Mouse (Mus musculus): ENCODE data around the gene Ap3d1.

The Ap3d1 gene

DNA sequence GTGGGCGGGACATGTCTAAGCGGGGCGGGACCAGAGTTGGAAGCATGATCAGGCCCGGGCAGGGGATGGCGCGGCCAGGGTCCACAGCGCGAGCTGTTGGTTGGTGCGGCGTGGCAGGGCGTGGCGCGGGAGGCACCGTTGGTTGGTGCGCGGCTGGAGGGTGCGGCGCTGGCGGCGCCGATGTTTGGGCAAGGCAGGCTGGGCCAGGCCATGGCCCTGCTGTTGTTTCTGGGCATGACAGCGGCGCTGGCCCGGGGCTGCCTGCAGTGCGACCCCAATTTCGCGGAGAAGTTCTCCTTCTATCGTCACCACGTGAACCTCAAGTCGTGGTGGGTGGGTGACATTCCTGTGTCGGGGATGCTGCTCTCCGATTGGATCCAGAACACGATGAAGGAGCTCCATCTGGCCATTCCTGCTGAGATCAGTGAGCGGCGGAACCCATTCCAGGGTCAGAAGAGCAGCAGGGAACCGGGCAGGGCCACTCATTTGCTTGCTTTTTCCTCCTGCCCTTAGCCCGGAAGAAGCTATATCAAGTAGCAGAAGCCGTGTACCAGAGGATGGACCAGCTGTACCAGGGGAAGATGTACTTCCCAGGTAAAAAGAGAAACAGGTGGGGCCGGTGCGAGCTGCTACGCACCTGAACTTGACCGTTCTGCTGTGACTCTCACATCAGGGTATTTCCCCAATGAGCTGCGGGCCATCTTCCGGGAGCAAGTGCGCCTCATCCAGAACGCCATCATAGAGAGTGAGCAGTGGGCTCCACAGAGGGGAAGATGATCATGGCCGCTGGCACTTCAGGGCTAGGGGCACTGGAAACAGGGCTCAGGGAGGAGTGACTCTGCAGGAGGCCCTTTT lies 39.3 kb downstream of the Ap3d1 start:
- DNase-seq = peak; percentile 90 to 95

DNA sequence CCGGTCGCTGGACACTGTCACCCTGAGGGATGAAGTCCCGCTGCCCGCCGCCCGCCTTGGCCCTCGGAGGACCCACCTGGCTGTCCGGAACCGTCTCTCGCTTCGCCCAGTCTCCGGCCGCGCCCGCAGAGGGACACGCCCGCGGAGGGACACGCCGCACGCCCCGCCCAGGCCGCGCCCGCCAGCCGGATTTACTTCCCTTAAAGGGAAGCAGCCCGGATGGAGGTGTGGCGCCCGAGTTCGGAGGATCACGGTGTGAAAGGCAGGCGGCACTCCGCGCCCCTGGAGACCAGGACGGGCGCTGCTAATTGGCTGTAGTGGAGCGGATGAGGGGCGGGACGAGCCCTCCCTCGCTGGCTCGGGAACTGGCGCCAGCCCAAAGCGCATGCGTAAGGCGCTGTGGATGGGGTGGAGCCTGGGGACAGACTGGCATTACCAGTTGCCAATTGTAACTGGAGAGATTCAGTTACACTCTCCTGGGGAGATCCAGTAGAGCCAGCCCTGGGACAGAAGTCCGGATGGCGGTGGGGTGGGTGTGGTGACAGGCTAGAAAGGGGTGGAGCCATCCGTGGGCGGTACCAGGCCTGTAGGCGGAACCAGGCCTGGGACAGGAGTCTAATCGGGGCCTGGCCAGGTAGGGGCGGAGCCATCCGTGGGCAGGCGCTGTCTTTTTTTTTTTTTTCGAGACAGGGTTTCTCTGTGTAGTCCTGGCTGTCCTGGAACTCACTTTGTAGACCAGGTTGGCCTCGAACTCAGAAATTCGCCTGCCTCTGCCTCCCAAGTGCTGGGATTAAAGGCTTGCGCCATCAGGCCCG lies 40.1 kb downstream of the Ap3d1 start, which contains the start of the genes Mob3a and Izumo4:
Mob3a (minus strand) TSS at position 257 of the 815 bp plus-strand sequence.
Izumo4 (plus strand) TSS at position 464 of the 815 bp plus-strand sequence.
- peak; percentile 96 to 98 for DNase-seq

DNA sequence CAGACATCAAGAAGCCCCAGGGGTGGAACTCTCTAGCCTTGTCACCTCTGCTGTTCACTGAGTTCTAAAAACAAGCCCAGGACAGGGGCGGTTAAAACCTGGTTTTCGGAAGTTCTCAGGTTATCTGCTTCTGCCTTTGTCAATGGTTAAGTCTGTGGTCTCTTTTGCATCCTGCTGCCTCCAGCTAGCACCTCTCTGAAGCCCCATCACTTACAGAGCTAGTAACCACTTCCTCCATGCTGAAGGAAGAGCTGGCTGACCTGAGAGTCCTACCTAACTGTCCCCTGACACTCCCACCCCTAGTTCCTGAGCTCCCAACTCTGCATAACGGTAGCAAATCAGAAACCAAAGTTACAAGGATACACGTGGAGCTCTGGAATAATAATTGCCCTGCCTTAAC lies 41.3 kb downstream of the Ap3d1 start:
- DNase-seq = no peak

DNA sequence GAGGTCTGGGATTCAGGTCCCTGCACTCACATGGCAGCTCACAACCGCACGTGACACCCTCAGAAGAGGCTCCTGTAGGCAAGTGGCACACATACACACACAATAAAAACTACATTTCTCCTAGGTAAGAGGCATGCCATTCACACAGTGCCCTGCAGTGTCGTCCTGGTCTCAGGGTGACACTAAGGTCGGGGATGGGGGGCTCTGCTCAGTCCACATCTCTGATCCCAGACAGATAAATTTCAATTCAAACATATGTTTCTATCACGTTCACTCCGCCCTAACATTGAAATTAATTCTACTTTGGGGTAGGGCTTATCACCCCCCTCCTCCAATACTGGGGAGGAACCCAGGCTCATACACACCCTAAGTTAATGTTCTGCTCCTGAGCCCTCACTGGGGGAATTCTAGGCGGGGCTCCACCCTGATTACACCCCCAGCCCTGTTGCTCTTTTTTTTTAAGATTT lies 42.0 kb downstream of the Ap3d1 start:
- DNase-seq = no peak

DNA sequence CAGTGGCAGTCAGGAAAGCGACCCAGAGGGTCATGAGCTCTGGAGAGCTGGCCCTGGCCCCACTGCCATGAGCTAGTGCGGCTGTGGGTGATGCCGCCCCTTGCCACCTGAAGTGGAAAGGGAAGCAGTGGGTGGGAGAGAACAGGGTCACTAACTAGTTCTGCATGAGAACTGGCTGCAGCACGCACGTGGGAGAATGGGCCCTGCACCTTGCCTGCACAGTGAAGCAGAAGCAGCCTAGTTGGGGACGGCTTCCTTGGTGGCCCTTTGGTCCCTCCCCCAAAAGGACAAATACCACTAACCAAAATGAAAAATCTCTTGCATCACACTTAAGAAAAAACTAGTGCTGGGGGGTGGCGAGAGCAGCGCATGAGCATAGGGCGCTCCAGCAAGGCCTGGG lies 43.5 kb downstream of the Ap3d1 start:
- DNase-seq = no peak

DNA sequence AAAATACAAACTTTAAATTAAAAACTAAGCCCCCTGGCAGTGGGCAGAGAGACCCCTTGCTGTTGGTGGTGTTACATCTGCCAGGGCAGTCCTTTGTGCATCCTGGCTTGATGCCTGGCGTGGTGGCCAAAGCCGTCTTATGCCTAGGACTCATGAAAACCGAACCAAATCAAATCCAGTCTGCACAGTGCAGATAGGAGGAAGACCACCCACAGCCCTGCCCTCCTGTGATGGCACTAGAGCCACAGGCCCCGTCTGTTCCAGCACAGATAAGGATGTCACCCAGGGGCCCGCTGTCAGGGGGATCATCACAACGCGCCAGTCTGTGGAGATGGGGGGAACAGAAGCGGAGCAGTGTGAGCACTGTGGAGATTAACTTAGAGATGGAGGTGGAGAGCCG lies 44.3 kb downstream of the Ap3d1 start:
- DNase-seq = no peak

DNA sequence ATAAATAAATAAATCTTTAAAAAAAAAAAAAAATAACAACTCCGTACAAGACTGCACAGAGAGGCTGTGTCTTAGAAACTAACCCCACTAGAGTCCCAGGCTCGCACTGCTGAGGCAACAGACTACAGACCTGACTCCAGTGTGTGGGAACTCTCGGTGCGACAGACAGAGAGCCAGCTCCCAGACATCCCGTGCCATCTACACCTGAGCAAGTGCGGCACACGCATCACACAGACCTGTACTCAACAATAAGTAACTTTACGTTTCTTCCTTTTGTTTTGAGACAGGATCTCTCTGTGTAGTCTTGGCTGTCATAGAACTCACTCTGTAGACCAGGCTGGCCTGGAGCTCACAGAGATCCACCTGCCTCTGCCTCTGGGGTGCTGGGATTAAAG lies 44.7 kb downstream of the Ap3d1 start:
- DNase-seq = no peak

DNA sequence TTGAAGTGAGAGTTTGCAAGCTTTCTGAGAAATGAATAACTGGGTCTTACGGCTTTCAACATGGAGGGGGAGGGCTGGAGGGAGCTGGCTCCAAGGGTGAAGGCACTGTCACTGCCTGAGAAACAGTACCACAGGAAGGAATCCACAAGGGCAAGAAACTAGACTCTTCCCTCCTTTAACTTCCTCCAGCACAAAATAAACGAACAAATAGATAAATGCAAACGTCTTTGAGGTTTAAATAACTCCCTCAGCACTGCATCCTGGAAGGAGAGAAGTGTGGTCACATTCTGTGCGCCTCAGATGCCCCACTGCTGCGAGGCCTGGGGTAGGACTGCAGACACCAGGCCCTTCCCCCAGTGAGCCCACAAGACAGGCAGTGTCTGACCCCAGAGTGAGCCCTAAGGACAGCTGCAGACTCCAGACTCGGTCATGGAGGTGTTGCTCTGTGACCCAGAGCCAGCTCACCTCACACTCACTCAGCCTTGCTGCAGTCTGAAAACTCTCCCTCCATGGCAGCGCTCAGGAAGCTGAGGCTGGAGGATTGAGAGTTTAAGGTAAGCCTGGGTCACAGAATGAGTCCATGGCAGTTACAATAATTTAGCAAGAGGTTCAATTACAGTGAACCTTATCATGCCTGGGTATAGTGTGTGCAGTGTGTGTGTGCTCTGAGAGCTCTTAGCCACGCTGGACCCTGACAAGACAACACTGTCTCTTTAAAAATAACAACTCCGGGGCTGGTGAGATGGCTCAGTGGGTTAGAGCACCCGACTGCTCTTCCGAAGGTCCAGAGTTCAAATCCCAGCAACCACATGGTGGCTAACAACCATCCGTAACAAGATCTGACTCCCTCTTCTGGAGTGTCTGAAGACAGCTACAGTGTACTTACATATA lies 45.3 kb downstream of the Ap3d1 start:
- DNase-seq = no peak

DNA sequence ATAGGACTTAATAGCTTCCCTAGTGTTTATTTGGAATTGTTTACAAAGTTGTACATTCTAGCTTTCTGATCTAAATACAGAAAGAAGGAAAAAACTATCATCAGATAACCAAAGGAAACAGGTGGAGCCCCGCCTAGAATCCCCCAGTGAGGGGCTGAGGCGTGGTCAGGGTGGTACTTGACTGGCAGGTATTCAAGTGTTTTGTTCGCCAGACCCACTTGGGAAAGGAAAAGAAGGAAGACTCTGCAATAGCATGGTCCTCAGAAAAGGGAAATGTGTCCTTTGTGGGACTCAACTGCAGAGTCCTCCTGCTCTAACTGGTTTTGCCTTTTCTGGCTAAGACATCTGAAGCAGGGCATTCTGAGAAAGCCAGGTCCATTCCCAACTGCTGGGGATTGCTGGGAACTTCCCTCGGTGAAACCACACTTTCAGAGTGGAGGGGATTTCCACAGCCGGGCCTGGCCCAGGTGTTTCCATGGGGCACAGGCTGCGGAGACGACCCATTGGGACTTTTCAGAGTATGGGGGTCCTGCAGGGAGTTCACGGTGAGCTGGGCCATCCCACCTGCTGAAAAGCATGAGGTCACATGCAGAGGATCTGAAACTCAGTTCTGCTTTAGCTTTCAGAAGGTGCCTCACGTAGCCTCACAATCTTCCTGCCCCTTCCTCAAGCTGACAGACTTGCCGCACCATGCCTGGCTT lies 46.1 kb downstream of the Ap3d1 start:
- no peak for DNase-seq

DNA sequence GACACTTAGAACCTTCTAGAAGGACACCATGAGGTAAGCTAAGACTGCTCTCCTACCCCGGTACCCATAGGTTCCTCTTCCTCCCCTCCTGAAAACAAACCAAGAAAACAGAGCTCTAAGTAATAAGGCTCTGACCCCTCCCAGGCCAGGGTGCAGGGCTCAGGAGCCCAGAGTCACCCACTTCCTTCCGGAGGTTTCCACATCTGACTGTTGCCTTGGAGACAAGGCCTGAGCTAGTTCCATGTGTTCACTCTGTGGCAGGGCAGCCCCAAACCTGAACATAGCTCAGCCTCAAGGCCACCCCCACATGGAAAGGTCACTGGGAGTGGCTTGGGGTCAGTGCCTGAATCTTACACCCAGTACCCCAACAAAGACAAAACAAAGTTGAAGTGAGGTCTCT lies 46.9 kb downstream of the Ap3d1 start:
- DNase-seq = no peak

DNA sequence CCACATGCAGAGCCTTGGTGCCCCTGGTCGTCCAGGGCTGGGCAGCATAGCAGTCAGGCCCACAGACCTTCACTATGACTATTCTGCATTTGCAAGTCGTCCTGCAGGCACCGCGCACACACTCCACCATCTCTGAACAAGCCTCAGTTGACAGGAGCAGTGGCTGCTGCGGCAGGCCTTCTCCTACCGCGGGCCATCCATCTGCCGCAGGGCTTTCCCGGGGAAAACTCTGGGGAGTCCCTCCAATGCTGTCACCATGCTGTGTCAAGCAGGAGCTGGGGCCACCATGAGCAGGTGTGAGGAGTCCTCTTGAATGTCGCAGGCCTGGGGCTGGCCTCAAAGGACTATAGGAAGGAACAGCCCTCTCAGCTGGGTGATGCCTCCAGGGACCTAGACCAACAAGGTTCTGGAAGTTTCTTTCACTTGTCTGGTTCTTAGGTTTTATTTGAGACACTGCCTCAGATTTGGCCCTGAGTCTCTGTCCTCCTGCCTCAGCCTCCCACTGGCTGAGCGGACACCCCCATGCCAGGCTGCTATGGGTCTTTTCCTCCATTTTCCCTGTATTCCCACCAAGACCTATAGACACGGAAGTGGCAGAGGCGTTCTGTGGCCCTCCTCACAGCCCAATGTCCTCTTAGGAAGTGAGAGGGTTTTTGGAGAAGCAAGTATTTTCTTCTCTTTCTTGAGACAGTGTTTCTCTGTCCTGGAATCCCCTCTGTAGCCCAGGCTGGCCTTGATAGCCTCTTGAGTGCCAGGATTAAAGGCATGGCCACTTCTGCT lies 47.7 kb downstream of the Ap3d1 start:
- DNase-seq = no peak

DNA sequence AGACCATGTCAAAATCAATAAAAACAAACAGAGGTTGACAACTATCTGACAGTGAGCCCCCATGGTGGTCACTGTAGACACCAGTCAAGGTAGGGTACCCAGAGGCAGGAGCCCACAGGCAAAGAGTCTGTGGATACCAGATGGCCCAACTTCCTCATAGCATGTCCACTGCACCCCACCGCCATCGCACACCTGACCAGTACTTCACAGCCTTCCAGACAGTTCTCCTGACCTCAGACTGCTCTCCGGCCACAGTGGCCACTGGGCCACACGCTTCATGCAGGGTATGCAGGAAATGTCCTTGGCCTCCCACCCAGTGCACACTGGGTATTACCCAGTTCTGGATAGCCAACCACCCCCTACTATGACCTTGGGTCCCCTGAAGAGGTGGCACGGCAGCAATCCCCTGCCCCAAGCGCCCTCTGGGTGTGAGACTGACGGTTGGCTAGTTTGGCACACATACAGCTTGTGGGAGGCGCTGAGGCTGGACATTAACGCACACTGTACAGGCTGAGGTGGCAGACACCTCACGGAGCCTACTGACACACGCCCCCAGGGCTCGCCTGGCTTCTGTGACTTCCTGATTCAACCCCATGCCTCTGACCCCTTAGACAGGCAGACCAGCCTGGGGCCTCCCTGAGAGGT lies 48.5 kb downstream of the Ap3d1 start:
- DNase-seq = no peak

DNA sequence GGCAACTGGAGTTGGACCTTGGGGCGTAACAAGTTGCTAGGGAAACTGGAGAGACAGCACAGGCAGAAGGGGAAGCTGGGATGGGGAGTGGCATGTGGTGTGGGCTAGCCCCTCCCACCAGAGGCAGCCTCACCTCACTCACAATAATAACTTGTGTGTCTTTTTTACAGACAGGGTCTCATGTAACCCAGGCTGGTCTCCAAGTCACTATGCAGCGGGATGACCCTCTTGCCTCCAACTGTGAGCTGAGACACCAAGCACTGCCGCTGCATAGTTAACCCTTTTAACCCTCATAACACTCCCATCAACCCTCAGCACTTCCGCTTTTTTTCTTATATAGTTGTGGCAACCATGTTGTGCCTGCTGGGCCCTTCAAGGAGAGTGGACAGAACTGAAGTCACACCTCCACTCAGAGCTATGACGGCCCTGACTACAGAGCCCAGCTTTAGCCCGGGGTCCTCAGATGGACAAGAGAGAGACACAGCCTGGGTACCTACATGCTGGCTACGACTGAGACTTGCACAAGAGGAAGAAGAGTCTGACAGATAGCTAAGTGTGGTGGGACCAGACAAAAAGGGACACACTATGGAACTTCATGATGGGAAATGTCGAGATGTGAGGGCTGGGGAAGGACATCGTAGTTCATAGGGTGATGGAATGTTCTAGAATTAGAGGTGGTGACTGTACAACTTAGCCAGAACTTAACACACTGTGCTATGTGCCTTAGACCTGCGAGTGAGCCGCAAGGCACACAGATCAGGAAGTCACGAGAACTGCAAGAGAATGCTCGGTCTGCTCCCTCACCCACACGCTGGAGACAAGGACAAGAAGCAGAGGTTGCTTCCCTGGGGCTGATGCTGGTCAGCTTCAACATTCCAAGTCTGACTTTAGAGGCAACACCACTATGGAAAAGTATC lies 49.6 kb downstream of the Ap3d1 start:
- DNase-seq = no peak

DNA sequence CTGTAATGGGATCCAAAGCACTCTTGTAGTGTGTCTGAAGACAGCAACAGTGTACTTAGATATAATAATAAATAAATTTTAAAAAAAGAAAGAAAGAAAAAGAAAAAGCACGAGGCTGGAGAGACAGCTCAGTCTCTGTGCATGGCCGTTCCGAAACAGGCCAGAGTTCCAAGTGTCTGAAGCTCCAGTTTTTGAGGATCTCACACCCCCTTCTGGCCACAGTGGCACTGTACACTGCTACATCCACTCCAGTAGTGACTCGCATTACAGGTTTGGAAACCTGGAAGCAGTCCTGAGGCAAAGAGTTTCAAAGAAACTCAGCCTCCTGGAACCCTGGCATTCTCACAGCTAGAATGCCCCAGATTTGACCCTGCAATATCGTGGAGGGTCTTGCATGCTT lies 54.2 kb downstream of the Ap3d1 start:
- DNase-seq = peak; percentile 78 to 82

DNA sequence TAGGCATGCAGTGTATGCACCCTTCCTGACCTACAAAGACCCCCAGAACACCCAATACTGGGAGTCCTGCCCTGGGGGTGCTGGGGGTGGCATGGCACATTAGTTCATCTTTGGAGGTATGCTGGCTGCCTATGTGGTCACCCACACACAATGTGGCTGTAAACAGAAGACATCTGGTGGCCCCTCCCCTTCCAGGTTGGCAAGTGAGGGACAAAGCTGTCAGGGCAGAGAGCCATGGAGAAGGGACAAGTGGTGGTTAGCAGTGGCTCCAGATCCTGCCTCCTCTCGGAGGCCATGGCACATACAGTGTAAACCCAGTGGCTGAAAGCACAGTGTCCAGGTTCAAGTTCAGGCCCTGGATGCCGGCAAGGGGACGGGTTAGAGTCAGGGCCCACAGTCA lies 55.4 kb downstream of the Ap3d1 start:
- no peak for DNase-seq

DNA sequence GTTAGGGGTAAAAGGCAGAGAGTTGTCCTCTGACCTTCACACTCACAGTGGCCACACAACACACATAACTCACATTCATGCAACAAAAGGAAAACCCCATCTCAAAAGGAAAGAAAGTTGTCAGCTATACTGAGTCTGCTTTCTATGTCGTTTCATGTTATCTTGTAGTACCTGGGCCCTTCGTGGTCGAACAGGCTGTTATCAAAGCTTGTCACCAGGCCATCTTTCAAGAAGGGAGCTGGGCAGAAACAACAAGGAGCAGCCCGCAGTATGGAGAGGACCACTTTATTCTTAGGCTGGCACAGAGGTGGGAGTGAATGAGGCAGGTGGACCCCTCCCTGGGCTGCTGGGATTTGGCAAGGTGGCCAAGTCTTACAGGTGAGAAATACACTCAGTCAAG lies 57.1 kb downstream of the Ap3d1 start:
- DNase-seq = no peak

DNA sequence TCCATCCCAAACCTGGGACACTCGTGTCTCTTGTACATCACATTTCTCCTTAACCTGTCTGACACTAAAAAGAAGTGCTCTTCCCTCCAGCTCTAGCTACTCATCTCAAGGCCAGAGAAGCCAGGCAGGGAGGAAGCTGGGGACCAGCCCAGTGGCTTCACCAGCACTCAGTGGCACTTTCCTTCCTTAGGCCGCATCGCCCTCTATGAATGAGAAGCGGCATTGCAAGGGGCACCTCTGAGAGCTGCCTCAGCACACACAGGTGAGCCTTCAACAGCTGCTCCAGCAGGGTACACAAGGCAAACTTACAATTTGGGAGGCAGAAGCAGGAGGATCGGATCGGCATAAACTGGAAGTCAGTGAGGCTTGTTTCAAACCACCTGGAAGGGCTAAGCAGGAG lies 57.9 kb downstream of the Ap3d1 start:
- peak; percentile 71 to 74 for DNase-seq

DNA sequence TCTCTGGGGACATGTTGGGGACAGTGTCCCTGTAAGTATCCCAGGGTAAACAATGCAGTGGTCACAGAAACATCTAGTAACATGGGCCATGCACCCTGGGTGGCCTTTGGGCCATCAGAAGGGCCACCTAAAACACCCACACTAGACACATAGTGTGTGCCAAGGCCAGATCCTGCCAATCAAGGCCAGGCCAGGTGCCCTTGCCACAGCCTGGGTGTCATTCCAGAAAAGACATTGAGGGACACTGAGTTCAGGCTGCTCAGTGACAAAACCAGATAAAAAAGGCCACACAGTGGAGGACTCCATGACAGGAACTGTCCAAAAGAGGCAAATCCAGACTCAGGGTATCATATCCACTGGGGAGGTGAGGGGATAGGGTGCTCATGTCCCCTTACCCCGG lies 58.4 kb downstream of the Ap3d1 start:
- DNase-seq = no peak

DNA sequence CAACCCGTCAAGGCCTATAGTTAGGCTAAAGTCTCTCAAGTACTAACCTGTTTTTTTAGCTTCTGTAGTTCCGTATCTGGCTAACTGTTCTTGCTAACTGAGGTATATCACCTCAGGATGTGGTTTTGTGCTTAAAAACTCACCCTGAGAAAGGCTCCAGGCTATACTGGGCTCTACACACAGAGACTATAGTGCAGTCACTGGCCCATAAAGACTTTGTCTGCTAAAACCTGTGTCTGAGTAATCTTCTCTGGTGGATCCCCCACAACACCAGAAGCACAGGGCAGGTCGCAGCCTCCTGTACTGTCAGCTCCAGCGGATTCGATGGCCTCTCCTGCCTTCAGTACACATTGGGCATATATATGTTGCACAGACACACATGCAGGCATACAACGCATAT lies 60.1 kb downstream of the Ap3d1 start:
- no peak for DNase-seq

DNA sequence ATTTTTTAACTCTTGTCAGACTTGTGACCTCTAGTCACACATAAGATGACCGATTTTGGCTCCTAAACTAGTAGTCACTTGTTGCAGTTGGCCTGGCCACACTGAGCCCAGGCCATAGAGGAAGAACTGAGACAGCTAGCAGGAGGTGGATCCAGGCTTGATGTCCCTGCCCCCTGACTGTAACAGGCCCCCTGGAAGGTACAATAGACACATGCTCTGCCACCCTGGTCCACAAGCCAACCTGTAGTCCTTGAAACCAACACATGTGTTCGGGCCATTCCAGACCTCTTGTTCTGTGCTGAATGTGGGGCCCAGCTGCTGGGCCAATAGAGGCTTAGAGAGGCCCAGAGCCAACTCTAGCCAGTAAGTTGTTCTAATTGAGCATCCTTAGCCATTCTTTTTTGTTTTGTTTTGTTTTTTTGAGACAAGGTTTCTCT lies 61.8 kb downstream of the Ap3d1 start:
- DNase-seq = no peak
